Mouse (Mus musculus): Measurements from ENCODE around the gene Dnm1.

Dnm1 gene

DNA sequence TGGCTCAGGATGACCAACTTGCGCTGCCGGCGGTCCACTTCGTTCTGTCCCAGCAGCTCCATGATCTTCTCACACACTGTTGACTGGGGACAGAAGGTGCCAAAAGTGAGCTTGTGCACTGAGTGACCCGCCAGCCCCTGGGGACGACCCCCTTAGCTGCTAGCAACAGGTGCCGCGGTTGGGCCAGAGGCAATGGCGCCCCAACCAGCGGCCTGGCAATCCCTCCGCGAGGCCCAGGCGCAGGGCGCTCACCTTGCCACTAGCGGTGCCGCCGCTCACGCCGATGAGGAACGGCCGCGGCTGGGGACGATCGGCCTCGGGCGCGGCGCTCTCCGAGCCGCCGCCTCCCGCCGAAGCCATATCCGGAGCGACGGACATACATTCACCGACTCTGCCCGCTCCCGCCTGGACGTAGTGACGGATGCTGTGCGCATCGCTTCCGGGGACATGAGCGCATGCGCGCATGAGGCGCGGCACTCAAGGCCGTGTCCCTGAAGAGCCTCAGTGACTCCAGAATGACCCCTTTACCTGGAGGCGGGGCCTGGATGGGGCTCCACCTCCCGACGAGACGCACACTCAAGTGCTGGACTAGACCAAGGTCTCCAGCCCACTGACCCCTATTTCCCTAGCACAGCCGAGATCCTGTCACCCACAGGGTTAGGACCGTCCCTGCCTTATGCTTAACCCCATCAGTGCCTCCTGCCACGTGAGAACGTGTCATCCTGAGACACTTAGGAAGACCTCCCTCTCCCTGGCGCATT lies 93.3 kb downstream of the Dnm1 start, which contains the start of gene Uck1:
TSS of gene Uck1 (minus strand) at position 503 of the 761 bp plus-strand sequence.
- peak; percentile 82 to 91 for DNase-seq

DNA sequence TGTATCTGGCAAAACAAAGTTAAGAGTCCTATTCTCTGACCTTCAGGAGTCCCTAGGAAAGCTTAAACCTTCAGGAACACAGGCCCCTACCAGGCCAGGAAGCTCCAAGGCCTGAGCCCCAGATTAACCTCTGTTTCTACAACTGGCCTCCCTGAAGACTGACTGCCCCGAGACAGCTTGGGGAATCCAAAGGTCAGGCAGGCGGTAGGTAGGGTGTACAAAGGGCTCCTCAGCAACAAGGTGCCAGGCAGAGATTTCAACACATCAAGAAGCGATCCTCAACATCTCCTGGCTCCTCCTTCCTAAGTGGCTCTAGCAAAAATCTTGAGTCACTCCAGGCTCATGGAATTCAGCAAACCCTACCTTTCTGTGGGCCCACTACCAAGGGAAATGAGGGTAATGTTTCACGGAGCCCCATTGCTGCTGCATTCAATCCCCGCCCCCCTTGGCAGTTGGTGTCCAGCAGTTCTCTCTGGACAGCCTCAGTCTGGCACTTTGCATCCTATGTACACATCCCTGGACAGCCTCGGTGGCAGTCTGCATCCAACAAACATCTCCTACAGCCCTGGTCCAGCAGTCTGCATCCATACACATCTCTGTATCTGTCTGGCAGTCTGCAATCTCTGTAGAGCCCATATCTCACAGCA lies 94.1 kb downstream of the Dnm1 start:
- DNase-seq, result no peak

Data from thymus, adult 18-20 months (tissue).